Mouse (Mus musculus) c-Kit-positive CD71-positive TER-119-negative erythroid progenitor cells, embryonic 14.5 days (primary cell): ENCODE measurements around the gene Clcnka.

Source experiments
- DNase-seq: peaks from one replicate; pipeline ENCODE4 v3.0.0-alpha.2; 2013; ENCODE audit warnings: low read depth

Clcnka gene

GRCm38 (mm10) chr4:141421423-141421822 is 22.9 kb upstream of the Clcnka start:
- no peak for DNase-seq

GRCm38 (mm10) chr4:141420886-141421285 is 22.4 kb upstream of the Clcnka start:
- no peak for DNase-seq

DNA sequence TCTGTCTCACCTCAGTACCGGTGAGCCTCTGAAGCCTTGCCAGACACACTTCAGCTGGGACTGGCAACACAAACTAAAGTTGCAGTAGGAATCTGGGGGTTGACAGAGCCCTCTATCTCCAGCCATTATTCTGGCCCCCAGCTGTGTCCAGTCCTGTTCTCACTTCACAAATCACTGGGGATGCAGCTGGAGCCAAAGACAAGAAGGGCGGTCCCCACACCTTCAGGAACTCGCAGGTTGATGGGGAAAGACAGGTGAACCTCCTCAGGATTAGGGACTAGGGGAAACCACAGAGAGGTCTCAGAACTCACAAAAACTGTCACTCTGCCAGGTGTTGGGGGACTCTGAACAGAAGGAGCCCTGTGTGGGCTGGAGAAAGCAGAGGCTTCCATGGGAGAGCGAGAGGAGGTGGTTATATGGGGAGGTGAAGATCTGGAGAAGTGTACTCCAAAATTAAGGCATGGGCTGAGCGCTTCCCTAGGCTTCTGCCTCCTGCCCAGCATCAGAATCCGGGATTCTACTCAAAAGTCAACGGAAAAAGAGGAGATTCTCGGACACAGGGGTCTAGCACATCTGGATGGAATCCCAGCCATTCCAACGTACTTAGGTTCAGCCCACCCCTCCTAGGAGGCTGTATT is 21.8 kb upstream of the Clcnka start, which contains the start of gene Hspb7:
Gene Hspb7, plus strand, starts transcription at position 588 of the 638 bp plus-strand sequence.
- no peak for DNase-seq

GRCm38 (mm10) chr4:141419398-141420191 is 21.1 kb upstream of the Clcnka start:
- DNase-seq, result no peak

GRCm38 (mm10) chr4:141415924-141416323 is 17.4 kb upstream of the Clcnka start, which contains the start of gene Clcnkb:
Gene Clcnkb, minus strand, starts transcription at chr4:141416014.
- no peak for DNase-seq

DNA sequence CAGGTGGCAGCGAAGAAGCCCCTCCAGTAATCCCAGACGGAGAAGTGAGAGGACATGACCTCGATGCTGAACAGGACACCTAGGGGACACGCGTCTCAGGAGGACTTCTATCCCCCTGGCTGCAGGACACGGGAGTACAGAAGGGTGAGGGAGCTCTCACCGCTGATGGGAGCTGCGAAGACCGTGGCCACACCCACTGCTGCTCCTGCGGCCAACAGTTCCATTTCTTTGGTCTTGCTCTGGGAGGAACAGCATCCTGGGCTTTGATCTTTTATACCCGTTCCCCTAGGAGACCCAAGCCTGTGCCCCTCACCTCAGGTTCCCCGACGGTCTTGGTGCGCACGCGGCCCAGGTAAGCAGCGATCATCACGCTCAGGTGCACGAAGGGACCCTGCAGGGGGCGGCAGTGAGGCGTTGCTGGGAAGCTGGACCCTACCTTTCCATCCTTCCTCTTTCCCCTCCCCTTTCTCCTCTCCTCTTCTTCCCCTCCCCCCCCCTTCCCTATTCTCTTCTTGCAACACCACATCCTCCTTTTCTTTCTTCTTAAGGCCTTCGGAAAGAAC is 13.0 kb upstream of the Clcnka start:
- DNase-seq, result no peak

DNA sequence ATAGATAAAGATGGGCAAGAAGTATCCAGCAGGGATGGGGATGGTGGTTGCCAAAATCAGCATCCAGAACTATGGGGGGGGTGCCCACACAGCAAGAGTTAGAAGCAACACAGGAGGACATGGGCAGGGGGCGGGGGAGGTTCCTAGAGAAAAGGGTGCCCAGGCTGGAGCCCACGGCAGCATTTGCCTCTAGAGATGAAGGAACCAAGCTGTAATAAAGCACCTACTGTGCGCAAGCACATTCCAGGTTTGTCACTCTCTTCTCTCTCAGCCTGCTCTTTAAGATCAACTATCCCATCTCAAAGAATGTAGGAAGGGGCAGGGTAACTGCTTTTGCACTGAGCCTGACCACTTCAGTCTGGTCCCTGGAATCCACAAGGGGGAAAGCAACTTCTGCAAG is 10.1 kb upstream of the Clcnka start:
- DNase-seq, result no peak

DNA sequence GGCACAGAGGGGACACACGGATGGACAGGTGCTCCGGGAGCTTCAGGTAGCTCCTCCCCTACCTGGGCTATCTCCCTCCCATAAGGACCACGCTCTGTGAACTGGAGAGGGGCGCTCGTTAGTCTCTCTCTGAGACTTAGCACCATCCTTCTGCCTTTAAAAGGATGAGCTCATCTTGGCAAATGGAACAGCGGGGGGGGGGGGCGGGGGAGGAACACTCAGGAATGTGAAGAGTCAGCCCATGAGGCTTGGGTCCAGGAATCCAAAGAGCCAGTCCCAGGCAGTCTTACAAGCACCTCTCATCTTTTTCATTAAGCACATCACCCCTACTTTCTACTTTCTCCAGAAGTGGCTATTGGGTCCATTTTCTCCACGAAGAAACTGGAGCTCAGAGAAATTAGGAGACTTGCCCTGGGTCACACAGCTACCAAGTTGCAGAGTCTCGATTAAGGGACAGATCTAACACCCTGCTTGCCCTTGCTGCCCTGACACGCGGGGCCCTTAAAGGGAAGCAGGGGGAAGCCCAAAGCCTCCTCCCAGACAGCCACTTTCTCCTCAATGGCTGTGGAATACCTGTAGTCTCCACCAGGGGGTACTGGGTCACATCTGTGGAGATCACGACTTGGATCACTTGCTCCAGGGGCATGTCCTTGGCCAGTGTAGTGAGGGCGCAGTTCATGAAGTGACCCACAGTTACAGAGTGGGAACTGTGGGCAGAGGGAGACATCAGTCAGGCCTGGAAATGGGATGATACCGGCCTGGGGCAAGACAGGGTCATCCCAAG is 8.2 kb upstream of the Clcnka start:
- DNase-seq, result peak; percentile 28

DNA sequence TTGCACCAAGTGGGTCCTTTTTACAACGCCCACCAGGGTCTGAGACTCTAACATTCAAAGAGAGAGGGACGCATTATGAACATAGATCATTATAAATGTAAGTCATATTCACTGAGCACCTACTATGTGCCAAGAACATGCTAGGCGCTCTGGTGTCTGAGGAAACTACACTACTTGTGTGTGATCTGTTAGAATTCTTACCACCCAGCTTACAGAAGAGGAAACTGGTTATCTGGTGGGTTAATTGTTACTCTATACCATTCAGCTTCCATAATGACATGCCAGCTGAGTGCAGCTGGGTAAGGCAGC is 6.7 kb upstream of the Clcnka start:
- no peak for DNase-seq

DNA sequence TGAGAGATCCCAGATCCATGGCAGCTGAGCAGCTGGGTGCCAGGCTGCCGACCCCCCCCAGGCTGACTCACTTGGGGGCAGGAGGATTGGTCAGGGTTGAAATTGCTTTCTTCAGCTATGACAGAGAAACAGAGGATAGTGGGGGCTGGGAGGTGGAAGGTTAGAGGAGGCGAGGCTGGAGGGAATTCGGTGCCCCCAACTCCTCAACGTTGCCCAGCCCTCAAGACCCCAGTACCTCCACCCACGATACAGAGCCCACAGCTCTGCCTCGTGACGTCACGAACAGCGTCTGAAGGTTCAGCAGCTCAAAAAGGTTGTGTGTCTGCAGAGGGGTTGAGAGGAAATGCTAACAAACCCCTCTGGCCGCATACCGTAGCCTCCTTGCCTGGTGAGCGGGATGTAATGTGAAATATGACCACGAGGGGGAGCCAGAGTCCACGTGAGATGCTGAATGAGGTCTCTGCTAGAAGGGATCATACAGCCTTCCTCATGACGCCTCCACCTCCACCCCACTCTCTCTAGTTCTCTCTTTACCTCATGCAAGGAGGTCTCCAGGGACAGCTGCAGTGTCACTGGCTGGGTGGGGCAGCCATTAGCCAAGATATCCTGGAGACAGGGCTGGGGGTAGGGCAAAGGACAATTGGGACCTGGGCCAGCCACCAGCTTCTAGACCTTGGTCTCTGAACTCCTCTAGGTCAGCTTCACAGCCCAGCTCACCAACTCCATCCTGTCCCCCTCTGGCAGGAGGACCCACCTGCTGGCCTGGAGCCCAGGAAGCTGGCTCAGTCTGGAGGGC is 6.2 kb upstream of the Clcnka start:
- peak; percentile 34 for DNase-seq

DNA sequence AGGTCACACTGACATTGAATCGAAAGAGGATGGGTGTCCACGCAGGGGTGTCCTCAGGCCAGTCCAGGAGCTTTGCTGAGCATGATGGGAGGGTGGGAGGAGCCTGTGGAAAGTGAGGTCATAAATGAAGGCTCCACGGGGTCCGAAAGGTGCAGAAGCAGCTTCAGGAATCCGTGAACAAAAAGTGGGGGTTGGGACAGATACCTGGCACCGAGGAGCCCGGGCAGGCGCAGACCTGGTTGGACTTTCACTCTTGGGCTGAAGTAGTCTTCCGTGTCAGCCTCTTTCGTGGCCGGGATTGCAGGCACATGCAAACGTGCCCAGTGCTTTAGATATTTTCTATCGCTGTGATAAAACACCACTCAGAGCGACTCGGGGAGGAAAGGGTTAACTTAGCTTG is 1.6 kb upstream of the Clcnka start:
- no peak for DNase-seq

- no peak for DNase-seq
These were observed 663 bp downstream of the Clcnka start for GRCm38 (mm10) chr4:141397861-141398260.

DNA sequence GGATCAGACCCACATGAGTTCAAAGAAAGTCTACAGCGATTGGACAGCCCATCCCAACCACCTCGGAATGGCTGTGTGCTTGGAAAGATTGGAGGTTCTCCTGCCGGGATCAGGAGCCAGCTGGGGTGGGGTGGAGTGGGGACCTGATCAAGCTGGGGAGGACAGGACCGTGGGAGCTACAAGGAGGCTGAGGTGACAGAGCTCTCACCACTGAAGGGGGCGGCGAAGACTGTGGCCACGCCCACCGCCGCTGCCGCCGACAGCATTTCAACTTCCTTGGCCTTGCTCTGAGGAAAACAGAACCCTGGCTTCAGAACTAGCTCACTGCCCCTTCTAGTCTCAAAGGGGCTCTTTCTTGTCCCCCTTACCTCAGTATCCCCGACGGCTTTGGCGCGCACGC is 3.8 kb downstream of the Clcnka start:
- DNase-seq, result no peak

DNA sequence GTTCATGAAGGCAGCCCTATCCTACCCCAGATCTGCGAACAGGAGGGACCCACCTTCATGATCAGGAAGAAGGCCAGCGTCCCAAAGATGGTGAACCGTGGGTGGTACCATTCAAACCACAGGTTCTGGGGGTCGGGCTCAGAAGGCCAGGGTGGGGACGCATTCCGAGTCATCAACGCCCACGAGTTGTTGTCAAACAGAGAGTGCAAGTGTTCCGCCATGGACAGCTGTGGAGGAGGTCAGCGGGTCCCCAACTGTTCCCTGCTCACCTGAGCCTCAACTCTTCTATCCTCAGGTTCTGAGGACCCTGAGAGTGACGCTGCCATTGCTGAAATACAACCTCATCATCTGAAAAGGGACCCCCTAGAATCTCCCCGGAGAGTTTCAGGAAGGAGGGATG is 7.2 kb downstream of the Clcnka start:
- DNase-seq, result no peak

GRCm38 (mm10) chr4:141389366-141390150 is 9.0 kb downstream of the Clcnka start:
- no peak for DNase-seq

GRCm38 (mm10) chr4:141387933-141388332 is 10.6 kb downstream of the Clcnka start:
- no peak for DNase-seq

DNA sequence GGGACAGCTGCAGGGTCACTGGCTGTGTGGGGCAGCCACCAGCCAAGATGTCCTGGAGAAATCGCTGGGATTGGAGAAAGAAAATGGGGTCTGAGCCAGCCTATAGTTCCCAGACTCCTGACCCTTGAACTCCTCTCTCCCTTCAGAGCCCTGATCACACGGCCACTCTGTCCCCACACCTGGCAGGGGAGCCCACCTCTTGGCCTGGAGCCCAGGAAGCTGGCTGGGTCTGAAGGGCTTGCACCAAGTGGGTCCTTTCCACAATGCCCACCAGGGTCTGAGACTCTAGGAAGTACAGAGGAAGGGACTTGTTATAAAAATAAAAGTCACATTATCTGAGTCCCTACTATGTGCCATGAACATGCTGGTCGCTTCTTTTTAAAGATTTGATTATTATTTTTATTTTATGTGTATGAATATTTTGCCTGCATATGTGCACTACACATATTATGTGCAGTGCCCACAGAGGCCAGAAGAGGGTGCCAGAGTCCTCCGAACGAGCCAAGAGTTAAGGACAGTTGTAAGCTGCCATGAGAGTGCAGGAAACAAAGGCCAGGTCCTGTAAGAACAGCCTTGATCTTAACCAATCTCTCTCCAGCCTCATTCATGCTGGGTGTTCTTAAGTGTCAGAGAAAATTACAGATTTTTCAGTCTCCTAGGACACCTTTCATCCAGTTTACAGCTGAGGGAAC is 11.3 kb downstream of the Clcnka start:
- DNase-seq, result peak; percentile 58

GRCm38 (mm10) chr4:141386150-141386549 is 12.4 kb downstream of the Clcnka start:
- DNase-seq, result no peak

- DNase-seq, result peak; percentile 48
These were observed 13.2 kb downstream of the Clcnka start for GRCm38 (mm10) chr4:141385275-141385674.

DNA sequence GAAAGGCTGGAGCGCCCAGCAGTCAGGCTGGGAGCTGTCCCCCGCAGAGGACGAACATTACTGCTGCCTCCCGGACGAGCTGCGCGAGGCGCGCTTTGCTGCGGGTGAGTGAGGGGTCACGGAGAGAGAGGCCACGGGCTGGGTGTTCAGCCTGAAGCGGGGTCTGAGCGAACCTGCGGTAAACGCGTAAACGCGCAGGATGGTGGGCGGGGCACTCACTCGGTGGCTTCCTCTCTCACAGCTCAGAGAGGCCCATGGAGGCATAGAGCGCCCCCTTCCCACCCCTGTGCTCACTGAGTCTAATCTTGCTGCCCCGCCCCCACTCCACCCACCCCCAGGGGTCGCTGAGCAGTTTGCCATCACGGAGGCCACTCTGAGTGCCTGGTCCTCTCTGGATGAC is 16.1 kb downstream of the Clcnka start:
- no peak for DNase-seq
